Mouse (Mus musculus): Measurements from ENCODE around the gene Otop2.

DNA sequence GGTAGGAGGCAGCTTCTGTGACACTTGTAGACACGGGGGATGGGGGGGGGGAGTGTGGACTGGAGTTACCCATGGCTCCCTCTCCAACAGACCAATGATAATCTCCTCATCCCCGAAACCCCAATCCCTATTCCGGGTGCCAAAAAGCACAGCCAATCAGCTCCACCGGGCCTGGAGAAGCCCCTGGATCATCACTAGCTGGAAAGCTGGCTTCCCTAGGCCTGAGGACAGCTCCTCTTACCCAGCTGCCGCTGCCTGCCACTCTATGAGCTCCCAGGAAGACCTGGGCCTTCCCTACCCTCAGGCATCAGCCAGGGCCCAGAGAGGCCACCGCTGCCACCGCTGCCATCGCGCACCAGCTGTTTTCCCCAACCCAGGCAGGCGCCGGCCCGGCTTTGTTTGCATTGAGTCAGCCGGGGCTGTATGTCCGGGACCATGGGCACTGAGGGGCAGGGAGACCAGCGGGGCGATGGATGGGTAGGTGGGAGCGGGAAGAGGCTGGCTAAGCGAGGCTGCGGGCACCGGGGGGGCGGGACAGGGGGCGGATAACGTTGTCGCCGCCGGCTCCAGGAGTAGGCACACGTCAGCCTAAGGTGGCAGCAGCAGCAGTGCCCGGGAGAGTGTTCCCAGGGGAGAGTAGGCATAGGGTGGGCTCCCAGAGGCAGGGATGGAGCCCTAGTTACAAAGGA lies 59.9 kb downstream of the Otop2 start:
- no peak for TF ChIP-seq CTCF (IDR thresholded peaks at IDR 0.05; ENCODE audit: low read depth)
- no peak for TF ChIP-seq EP300 (IDR thresholded peaks at IDR 0.05; ENCODE audit: low read depth)

All from heart, postnatal 0 days (tissue).